Mouse (Mus musculus): ENCODE data around the gene Ntan1. TPM values are rescaled to one million over a fixed set of nuclear protein-coding genes. Genes with fewer than 3 reads are reported as not detected.
"Not testable (repeated sequence)": the region's sequence is repeated elsewhere in the genome, so short reads cannot be mapped to it uniquely, and the experiment has no call there.

Gene Ntan1
- total RNA-seq (2021) = 10 to 100 TPM; 34.1 to 38.6 TPM
- long read RNA-seq, experiment 1, transcript Ntan1-205 (9 exons, 1,014 nt) = minor isoform, 12 of 39 reads
- long read RNA-seq, experiment 1, transcript Ntan1-201 (10 exons, 1,175 nt) = major isoform, 13 of 39 reads
- long read RNA-seq, experiment 1, partial matches to known transcripts = 1 of 39 reads
- long read RNA-seq, experiment 1, other reads (novel, unspliced or antisense) = 12 of 39 reads
- long read RNA-seq, experiment 2, transcript Ntan1-201 (10 exons, 1,175 nt) = major isoform, 10 of 31 reads
- long read RNA-seq, experiment 2, transcript Ntan1-205 (9 exons, 1,014 nt) = minor isoform, 7 of 31 reads
- long read RNA-seq, experiment 2, partial matches to known transcripts = 1 of 31 reads
- long read RNA-seq, experiment 2, other reads (novel, unspliced or antisense) = 13 of 31 reads

DNA sequence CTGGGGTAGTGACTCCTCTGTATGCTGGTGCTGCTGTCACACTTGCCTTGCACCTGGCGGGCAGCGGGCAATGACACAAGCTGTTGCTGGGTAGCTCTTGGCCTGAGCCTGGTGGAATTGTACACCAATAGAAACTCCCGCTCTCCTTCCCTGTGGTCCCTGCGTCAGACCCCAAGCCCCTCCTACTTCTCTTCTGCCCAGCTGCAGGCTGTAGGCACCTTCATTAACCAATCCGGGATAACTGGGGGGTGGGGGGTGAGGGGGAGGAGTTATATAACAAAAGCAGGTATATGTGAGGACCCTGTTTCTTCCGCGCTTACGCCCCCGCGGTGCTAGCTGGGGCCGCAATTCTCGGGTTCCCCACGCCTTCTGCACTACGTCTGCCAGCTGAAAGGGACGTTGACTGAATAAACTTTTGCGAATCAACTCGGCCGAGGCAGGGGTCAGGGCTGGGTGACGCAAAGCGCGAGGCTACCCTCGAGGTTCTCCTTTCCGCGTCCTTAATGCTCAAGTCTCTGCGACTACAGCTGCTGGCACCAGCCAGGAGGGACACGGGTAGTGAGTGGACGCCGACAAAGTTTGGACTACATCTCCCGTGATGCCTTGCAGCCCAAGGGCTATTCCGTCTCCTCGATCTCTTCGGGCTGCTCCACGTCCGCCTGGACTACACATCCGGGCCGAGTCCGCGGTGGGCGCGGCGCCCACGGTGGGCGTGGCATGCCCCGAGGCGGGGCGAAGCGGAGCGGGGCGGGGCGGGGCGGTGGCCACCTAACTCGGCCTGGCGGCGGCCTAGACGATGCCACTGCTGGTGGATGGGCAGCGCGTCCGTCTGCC, at the start of gene Ntan1:
Gene Ntan1 (plus strand): TSS at position 286 of the 834 bp plus-strand sequence.
- DNase-seq = peak; percentile 97
- intact Hi-C loops (cut with DNase I; ENCODE audit: low total_unique reads) = no loop called here

DNA sequence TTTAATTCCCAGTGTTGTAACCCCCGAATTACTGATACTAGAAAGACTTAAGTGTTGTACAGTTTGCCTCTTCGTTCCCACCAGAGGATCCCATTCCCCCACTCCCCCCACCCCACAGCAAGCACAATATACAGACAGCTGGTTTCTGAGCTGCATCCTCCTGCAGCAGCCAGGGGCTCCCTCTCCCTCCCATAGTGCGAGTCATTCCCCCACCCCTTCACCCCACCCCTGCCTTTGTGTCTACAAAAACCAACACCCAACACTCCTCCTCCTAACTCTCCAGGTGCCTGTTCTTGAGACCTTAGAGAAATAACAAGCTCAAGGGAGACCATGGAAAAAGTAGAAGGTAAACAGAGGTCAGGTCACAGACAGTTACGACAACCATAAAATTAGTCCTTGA, 47.0 kb upstream of the Ntan1 start:
- intact Hi-C loops (cut with DNase I; ENCODE audit: low total_unique reads); DNase-seq: not testable (repeated sequence)

DNA sequence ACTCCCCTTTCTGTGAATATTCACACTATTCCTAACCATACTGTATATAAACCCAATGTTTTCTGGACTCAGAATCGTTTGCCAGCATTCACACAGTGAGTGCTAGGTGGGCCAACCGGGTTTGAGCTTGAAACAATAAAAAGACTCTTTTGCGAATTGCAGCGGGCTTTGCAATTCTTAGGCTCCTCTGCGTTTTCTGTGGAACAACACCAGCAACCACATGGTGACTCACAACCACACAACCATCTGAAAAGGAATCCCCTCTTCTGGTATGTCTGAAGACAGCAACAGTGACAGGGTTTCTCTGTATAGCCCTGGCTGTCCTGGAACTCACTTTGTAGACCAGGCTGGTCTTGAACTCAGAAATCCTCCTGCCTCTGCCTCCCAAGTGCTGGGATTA, 46.6 kb upstream of the Ntan1 start:
- DNase-seq; intact Hi-C loops (cut with DNase I; ENCODE audit: low total_unique reads): not testable (repeated sequence)

DNA sequence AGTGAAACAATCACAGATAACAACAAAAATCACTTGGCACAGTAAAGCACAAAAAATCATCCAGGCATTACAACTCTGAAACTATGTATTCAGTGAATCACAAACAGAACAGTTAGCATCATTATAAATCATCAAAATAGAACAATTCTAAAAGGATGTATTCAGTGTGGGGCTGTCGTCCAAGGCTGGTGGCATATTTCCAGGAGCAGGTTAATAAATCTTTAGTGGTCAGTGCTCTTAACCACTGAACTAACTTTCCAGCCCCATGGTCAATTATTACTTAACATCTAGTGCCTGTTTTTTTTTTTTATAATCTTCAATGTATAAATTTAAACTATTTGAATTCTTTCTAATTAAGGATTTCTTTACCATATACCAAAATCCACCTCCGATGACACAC, 44.6 kb upstream of the Ntan1 start:
- DNase-seq; intact Hi-C loops (cut with DNase I; ENCODE audit: low total_unique reads): not testable (repeated sequence)

DNA sequence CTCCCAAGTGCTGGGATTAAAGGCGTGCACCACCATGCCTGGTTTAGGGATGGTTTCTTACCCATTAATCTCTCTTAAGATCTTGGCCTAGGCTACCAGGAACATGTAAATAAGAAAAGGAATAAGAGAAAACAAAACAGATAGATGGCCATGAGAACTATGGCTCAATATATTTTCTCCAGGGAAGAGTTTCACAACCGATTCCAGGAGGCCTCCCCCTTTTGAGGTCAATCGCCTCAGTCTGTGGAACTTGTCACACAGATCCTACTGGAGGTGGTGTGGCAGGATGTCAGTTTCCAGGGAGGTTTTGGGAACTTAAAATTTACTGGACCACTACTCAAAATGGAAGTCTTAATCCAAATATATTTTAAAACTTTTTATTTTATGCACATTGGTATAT, 44.0 kb upstream of the Ntan1 start:
- DNase-seq; intact Hi-C loops (cut with DNase I; ENCODE audit: low total_unique reads): not testable (repeated sequence)

DNA sequence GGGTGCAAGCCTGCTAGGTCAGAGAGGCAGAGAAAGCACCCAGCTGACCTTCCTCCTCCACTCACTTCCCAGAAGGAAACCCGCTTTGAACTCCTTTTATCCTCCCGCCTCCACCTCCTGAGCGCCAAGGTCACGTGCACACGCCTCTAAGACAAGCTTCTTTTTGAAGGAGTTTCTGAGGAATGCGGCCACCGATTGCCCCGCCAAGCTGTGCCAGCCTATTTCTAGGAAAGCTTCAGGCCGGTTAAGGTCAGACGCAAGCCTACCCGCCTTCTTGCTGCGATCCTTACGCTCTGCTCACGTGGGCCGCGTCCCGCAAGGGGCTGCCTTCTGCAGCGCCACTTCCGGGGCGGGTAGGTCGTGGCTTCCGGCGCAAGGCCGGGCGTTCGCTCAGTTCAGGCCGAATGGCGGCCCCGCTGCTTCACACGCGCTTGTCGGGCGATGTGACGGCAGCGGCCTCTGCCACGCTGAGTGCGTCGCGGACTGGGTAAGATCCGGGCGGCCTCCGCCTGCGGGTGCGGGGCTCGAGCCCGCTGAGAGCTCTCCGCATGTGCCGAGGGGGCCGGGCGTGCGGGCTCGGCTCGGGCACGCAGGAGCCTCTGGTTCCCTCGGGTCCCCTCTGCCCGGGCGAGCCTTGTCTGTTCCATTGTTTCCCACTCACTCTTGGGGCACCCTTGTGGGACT, 38.1 kb upstream of the Ntan1 start, which contains the start of gene Rrn3:
Gene Rrn3 (plus strand): TSS at position 356 of the 684 bp plus-strand sequence.
- intact Hi-C loops (cut with DNase I; ENCODE audit: low total_unique reads) = no loop called here
- DNase-seq = peak; percentile 91

DNA sequence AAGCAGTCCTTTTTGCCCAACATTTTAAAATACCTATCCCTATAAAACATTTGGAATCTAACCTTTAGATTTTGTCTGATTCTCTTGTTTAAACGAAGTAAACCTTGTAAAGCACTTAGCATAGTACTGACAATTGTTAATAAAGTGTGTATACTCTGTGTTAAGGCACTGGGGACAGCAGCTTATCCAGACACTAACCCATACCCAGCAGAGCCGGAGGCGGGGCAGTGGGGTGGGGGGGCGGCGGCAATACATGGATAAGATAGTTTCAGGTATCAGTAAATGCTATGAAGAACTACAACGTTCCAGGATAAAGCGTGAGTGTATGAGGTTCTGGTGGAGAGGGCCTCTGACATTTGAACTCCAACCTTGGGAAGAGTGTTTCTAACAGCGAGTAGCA, 37.4 kb upstream of the Ntan1 start:
- intact Hi-C loops (cut with DNase I; ENCODE audit: low total_unique reads) = no loop called here
- no peak for DNase-seq

DNA sequence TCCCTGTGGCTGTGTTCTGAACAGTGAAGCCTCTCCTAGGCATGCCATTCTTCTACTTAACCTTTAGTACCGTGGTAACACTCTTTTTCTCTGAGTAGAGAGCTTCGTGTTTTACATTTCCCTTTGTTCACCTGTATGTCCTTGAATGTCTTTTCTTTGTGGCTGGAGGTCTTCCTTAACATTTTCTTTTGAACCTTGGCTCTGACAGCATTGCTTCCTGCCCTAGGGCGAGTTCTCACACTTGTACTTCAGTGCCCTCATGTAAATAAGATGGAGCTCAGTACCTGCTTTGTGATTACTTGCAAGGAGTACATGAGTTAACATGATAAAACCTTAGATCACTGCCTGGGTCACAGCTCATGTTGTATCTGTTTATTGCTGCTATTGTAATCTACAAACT, 32.7 kb upstream of the Ntan1 start:
- no peak for DNase-seq
- intact Hi-C loops (cut with DNase I; ENCODE audit: low total_unique reads) = no loop called here

DNA sequence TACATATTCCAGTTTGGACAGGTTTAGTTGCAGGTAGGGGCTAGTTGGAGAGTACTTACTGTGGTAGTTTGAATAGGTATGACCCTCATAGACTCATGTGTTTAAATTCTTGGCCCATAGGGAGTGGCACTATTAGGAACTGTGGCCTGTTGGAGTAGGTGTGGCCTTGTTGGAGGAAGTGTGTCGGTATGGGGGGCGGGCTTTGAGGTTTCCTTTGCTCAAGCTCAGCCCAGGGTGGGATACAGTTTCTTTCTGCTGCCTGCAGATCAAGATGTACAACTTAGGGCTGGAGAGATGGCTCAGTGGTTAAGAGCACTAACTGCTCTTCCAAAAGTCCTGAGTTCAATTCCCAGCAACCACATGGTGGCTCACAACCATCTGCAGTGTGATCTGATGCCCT, 25.2 kb upstream of the Ntan1 start:
- DNase-seq; intact Hi-C loops (cut with DNase I; ENCODE audit: low total_unique reads): not testable (repeated sequence)

DNA sequence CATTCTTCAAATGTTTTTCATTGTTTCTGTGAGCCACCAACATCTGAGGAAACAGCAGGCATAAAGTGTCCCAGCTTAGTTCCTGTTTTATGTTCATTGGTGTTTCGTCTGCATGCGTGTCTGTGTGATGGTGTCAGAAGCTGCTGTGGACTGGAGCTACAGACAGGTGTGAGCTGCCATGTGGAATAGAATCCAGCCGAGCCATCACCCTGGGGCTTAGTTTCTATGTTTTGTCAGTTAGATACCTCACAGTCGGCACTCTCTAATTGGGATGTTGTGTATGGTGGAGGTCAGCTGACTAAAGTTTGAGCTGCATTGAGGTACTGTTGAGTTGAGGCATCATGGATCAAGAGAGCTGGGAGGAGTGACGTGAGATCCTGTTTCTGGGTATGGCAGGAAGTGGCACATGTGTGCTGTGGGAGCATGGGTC, 21.9 kb upstream of the Ntan1 start:
- DNase-seq = no peak
- intact Hi-C loops (cut with DNase I; ENCODE audit: low total_unique reads) = no loop called here

DNA sequence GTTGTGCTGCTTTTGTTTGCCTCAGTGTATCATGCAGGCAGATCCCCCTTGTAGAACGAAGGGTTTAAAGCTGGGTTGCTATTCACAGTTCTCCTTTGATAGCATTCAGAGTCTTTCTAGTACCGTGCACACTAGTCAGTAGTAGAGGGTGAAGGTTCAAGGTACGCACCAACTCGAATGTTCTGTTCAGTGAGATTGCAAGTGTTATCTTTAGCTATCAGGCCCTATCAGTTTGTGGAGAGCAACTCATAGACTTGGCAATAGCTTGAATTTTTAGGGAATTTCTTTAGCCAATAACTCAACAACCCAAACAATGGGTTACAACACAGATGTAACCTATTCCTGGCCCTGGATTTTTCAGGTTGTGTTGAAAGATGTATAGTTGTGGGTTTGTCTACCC, 17.4 kb upstream of the Ntan1 start:
- intact Hi-C loops (cut with DNase I; ENCODE audit: low total_unique reads) = no loop called here
- DNase-seq = no peak

DNA sequence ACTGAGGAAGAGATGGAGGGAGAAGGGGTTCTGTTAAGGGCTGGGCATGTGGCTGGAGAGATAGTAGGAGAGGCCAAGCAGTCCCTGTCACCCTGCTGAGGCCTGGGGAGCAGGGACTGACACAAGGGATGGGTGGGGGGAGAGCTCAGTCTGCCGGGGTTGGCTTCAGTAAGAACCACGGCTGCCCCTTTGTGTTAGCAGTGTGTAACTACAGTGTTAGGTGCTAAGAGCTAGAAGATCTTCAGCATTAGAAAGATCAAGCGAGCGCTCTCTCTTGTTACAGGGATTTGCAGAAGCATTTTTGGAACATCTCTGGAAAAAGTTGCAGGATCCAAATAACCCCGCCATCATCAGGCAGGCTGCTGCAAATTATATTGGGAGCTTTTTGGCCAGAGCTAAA, 14.0 kb upstream of the Ntan1 start:
- no peak for DNase-seq
- intact Hi-C loops (cut with DNase I; ENCODE audit: low total_unique reads) = no loop called here

DNA sequence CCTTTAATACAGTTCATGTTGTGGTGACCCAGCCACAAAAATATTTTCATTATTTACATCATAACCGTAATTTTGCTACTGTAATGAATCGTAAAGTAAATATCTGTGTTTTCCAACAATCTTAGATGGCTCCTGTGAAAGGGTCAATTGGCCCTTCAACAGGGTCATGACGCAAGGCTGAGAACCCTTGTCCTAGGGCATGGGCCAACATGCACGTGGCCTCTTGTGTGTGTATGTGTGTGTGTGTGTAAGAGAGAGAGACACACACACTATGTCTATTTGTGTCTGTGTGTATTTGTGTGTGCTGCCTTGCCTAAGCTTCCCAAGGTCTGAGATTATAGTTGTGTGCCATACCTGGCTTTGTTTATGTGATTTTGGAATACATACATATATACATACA, 11.0 kb upstream of the Ntan1 start:
- no peak for DNase-seq
- intact Hi-C loops (cut with DNase I; ENCODE audit: low total_unique reads) = no loop called here

DNA sequence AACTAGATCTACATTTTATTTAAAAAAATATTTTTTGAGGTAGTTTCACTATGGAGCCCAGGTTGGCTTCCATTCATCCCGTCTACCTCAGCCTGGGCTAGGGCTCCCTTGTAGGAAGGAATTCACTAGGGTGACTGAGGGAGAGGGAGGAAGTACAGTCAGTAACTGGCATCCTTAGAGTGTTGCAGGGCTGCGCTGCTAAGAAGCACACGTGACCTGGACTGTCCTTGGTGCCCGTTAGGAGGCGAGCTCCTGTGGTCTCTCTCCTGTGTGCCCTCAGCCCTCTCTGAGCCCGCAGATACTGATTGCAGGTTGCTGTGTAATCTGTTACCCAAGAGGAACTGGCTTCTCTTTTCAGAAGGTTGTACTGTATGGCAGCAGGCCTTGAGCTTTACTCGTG, 10.2 kb upstream of the Ntan1 start:
- intact Hi-C loops (cut with DNase I; ENCODE audit: low total_unique reads) = no loop called here
- no peak for DNase-seq

DNA sequence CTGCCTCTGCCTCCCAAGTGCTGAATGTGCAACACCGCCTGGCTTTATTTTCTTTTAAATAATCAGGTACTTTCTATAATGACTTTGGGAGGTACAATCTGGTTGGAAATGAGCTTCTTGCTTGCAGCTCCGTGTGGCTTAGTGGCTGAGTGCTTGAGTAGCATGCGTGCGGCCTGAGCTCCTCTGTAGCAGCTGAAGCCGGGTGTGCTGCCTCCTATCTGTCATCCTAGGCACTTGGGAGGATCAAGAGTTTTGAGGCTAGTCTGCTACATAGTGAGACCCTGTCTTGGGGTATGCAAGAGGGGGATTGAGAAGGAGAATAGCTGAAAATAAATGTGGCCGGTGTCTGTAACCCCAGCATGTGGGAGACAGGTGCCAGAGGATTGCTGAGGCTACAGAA, 6.5 kb upstream of the Ntan1 start:
- DNase-seq = no peak
- intact Hi-C loops (cut with DNase I; ENCODE audit: low total_unique reads) = no loop called here

DNA sequence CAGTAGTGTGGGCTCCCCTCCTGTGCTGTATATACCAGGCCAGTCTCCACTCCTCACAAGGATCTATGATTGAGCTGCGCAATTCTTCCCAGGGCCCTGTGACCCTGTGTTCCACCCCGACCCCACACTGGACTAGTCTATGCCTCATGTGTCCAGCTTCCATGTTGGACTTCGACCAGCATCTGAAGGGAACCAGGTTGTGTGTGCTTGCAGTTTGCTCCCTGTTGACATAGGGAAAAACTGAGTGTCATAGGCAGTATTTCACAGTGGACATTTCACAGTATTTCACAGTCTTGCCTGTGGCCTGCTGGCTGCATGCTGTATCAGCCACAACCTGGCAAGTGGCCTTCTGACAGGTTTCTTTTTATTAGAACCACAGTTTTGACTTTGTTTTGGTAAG, 5.4 kb upstream of the Ntan1 start:
- intact Hi-C loops (cut with DNase I; ENCODE audit: low total_unique reads) = no loop called here
- no peak for DNase-seq

DNA sequence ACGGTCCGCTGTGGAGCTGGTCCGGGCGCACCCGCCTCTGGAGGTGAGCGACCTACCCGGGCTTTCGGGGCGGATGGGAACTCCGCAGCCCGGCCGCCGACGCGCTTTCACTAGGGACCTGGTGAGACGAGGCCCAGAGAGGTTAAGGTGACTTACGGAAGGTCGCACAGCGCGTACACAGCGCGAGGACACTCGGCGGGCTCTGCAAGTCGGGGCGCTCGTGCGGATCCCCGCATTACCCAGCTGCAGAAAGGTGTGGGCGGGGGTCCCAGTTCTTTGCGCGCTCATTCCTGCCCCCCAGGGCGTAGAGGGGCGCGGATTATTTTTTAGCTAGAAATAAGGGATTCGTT, 724 bp downstream of the Ntan1 start:
- DNase-seq = no peak
- intact Hi-C loops (cut with DNase I; ENCODE audit: low total_unique reads) = no loop called here

DNA sequence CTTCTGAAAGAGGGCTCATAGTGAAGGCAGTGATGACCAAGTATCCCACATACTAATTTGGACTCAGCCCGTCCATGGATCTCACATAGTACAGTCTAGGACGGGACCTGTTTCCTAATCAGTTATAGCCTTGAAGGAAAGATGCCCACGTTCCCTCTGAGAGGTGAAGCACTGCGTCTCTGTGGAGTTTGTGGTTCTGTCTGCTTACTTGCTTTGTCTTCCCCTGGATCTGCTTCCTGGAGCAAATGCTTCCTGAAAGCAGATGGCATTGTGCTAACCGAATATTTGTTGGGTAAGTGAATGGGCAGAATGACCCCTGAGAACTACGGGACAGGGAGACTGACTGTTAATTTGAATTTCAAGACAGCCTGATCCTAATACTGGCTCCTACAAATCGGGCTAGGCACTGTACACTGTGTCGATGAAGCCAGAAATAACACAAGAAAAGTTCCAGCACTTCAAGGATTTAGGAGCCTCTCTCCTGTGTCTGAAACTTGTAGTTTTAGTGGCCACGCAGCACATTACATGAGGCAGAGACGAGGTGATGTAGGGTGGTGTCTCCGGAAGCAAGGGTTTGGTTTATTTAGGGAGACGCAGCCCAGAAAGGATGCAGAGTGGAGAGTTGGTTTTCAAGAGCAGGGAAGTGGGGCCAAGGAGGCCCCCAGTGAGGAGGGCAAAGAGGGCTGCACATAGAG, 1.3 kb downstream of the Ntan1 start:
- intact Hi-C loops (cut with DNase I; ENCODE audit: low total_unique reads) = no loop called here
- DNase-seq = no peak

DNA sequence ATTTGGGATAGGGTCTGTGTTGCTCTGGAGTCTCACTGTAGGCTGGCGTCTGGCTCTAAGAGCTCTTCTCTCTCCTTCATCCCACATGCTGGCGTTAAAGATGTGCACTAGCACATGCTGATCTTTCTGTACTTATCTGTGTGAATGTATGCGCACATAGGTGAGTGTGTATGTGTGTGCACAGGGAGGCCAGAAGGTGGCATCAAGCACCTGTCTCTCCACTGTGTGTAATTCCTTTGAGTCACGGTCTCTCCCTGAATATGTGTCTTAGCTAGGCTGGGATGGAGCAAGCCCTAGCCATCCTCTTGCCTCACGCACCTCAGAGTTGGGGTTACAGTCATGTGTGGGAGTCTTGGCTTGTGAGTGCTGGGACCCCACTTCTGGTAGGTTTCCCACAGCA, 2.1 kb downstream of the Ntan1 start:
- intact Hi-C loops (cut with DNase I; ENCODE audit: low total_unique reads) = no loop called here
- DNase-seq = no peak

All from gastrocnemius, postnatal 14 days (tissue).